8 mouse cellular contexts compared by ENCODE assay signal in the genomic region with DNA sequence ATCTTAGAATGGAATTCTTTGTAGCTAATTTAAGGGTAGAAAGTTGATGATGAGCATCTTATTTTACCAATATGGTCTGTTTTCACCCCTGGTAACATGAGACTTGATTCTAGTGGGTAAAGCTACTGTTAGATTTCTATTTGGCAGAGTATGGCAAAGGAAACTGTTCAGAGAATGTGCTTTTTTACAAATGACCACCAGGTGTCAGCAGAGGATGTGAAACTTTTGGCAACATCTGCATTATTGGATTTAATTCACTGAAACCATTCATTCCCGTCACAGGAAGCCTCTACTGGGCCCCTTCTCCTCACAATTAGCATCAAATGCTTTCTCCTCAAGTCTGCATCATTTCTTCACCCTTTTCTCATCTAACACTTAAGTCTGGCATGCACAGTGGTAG.
DNase-seq lines count a peak whose midpoint lies in the region; ATAC-seq lines count a peak whose summit lies in the region.

No protein-coding gene starts in this region.

- no peaks in the 10 kb centered on the region for H3K27me3 ChIP-seq in forebrain, embryonic 11.5 days (ENCODE audit: control insufficient read depth, insufficient read depth, low read length)

- H3K4me1 ChIP-seq in forebrain, embryonic 11.5 days (replicated peaks; ENCODE audit: control insufficient read depth, insufficient read depth, low read length), result no peaks in the 10 kb centered on the region

- H3K36me3 ChIP-seq in forebrain, embryonic 11.5 days (ENCODE audit: control insufficient read depth, insufficient read depth, low read length), result no peaks in the 10 kb centered on the region

- no peaks in the 10 kb centered on the region for H3K9me3 ChIP-seq in forebrain, embryonic 11.5 days (ENCODE audit: control insufficient read depth, low read length)

- peak; percentile 15 for DNase-seq in adrenal gland, postnatal 10 days
- DNase-seq in adrenal gland, adult 18-20 months (ENCODE audit: low spot score in 2 of 2), result no peak
- peak; percentile 7 for DNase-seq in kidney, postnatal 10 days
- DNase-seq in kidney, adult 11 months, result no peak
- DNase-seq in Muller cell, postnatal 12 days (ENCODE audit: inconsistent ontology term), result peak; percentile 24
- peak; percentile 43 for DNase-seq in kidney, postnatal 14 days
- no peak for DNase-seq in testis, postnatal 10 days (ENCODE audit: low spot score)
- DNase-seq in forebrain, embryonic 11.5 days (ENCODE audit: low spot score), result no peak

- no peak overlapping the region for H3K4me2 ChIP-seq in forebrain, embryonic 11.5 days (ENCODE audit: low read depth, low read length, severe bottlenecking)

- H3K4me3 ChIP-seq in forebrain, embryonic 11.5 days (ENCODE audit: low read depth, low read length), result no peak overlapping the region

- no peak overlapping the region for H3K27ac ChIP-seq in forebrain, embryonic 11.5 days (ENCODE audit: low read depth, low read length)

- H3K9ac ChIP-seq in forebrain, embryonic 11.5 days (ENCODE audit: low read length), result no peak overlapping the region

- no peak for ATAC-seq in forebrain, embryonic 11.5 days (replicated peaks; ENCODE audit: low FRiP score)

- WGBS in forebrain, embryonic 11.5 days, result 14% methylated on average over 1 of the region's 1 CpGs

Comparison
In these comparisons a context has a peak if more than half of its experiments do, and no peak if none do; other contexts are left out.
1. DNase-seq: peak in adrenal gland, postnatal 10 days (single experiment), kidney, postnatal 10 days (single experiment), Muller cell, postnatal 12 days (single experiment) and kidney, postnatal 14 days (single experiment); none in adrenal gland, adult 18-20 months (0 of 2), kidney, adult 11 months (single experiment), testis, postnatal 10 days (single experiment) and forebrain, embryonic 11.5 days (single experiment).